Mouse (Mus musculus) testis, postnatal 14 days (tissue): ENCODE data around the gene Mgp.

ENCODE experiments used
- DNase-seq: peaks from one replicate; pipeline ENCODE4 v3.0.0; 2021; ENCODE audit warnings: low spot score

The Mgp gene

DNA sequence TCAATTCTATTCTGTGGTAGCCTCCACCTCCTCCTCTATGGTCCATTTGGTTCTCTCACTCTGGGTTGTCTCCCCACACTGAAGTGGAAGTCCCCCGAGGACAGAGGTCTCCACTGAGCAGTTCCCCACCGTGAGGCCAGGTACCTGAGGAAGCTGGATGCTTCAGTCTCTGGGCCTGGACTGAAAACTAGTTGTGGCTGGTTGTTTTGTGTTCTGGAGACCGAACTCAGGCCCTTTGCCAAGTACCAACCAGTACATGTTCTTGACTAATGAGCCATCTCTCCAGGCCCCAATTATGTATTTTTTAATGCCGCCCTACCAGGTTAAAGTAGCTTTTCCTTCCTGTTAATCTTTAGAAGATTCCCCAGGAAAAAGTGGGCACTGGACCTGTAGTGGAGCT, 23.3 kb downstream of the Mgp start:
- DNase-seq: no peak

DNA sequence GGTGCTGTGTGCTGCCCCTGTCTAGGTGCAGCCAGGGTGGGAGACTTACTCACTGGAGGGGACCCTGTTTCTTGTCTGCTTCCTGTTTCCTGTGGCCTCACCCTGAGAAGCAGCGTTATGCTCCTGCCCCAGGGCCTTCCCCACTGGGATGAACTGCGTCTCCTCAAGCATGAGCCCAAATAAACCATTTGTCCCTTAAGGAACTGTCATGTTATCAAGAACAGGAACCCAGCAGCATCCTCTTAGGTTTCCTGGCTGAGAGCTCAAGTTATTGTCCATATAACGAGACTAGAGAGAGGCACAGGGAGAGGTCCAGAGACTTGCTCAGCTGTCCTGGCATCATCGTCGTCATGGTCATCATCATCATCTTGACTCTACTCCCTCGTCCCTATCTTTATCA, 25.4 kb downstream of the Mgp start:
- no peak for DNase-seq

- DNase-seq: no peak
Measured at GRCm38 (mm10) chr6:136848971-136849370, 26.7 kb downstream of the Mgp start.

DNA sequence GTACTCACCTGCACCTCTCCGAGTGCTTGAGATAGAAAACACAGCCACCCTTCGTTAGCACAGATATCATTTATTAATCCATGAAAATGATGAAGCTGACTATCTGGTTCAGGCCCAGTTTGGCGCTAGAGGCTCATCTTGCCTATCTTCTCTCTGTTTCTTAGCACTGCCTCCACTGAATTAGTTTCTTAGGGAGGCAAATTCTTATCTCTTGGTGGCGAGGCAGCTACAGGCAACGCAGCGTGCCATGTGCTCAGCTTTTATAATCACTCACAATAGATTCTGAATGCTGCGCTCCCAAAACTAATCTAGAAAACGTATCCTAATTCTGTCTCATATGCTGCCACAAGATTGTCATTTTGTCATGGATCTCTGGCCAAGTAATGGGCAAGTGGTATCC, 27.2 kb downstream of the Mgp start:
- no peak for DNase-seq

GRCm38 (mm10) chr6:136847790-136848189, 27.8 kb downstream of the Mgp start:
- no peak for DNase-seq

DNA sequence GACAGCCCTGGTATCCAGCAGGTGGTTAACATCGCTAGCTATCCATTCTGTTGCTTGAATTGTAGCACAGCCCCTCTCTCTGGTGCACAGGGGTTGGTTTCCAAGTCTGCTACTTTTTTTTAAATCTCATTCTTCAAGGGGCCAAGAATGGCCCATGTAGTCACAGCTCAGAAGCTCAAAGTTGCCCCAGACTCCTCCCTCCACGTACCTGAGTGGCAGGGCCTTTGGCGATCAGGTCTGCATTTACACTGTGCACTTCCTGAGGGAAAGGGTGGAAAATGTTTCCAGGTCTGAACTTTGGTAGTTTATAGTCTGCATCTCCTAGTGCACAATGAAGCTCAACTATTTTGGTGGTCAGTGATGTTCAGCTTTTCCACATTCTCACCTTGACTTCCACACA, 28.4 kb downstream of the Mgp start:
- DNase-seq: no peak

DNA sequence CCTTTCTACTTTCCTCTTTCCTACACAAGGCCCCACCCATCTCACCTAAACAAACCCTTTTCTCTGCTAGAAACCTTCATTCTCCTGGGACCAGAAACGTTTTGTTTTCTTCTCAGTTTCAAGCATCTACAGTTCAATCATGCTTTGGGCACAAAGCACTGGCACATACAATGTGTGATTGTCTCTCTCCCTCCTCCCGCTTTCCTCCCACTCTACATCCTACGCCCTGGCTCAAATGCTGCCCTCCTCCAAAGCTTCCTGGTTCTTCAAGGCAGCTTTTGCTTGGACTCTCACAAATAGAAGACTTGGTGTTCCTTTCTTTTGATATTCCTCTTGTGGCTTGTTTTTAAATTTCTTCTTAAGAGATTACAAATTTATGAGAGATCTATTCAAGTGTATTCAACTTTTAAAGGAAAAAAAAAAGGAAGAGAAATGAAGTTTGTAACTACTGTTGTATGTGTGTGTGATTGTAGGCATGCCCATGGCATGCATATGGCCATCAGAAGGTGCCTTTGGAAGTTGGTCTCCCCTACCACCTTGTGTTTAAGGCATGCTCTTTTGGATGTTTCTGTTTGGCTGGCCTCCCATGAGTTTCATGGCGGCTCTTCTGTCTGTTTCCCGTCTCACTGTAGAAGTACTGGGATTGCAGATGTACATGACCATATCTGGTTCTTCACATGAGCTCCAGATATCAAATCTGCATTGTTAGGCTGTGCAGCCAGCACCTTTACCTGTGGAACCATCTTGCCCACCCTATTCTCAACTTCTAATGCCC, 29.7 kb downstream of the Mgp start:
- DNase-seq: peak; percentile 58

GRCm38 (mm10) chr6:136844903-136845302, 30.7 kb downstream of the Mgp start:
- no peak for DNase-seq

- DNase-seq: no peak
Measured at GRCm38 (mm10) chr6:136837323-136837722, 38.3 kb downstream of the Mgp start.

DNA sequence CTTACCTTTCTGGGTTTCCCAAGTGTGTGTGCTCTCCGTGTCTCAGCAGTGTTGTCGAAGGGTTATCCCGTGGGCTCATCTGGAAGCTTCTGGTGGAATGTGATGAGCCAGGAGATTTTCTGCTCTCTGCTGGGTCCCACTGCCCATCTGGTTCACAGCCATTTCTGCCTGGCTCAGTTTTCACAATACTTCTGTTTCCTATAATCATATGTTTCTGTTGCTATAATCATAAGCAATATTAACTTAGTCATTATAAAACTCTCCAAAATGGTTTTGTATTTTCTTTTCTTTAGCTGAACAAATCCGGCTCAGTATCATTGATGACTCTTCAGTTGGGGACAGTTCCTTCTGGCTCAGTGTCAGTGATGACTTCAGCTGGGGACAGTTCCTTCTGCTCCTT, 40.3 kb downstream of the Mgp start, which contains the start of gene Smco3:
Gene Smco3 (minus strand): TSS at position 101 of the 400 bp plus-strand sequence.
- no peak for DNase-seq

GRCm38 (mm10) chr6:136831712-136832111, 43.9 kb downstream of the Mgp start:
- DNase-seq: no peak

DNA sequence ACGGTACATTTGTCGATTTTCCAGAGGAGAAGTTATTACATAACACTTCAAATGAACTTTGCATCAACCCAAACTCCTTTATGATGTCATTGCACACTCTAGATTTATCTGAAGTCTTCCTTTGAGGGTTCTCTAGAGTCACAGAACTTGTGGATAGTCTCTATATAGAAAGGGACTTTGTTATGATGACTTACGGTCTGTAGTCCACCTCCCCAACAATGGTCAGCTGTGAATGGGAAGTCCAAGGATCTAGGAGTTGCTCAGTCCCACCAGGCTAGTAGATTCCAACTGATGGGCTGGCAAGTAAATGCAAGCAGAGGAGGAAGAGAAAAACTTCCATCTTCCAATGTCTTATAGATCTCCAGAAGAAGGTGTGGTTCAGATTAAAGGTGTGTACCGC, 46.9 kb downstream of the Mgp start:
- no peak for DNase-seq

DNA sequence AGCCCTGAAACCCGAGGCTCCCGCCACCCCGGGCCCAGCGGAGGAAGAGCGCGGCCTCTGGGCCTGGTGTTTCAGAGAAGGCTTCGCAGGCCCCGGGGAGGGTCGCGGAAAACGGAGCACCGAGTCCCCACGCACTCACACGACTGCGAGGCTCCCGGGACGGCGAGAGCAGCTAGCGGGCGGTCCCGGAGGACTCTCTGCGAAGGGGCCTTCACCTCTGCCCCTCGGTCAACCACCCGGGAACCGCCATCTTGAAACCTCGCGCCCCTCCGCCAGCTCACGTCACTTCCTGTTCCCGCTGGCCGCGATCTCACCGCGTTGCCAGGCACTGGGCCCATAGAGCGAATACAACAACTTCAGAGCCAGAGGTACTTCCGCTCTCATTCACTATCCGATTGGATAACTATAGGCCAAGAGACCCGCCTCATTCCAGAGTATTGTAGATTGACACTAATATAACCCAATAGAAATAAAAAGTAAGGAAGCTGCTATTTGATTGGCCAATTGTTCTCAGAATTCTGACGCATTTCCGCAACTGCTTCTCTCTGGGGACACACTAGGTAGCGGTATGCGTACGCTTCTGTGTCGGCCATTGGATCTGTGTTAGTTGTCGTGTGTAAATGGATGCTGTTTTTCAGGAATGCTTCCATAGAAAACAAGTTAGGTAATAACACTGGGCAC, 47.6 kb downstream of the Mgp start, which contains the start of gene Wbp11:
Gene Wbp11 (minus strand): TSS at position 353 of the 681 bp plus-strand sequence.
- peak; percentile 97 for DNase-seq

- no peak for DNase-seq
Measured at GRCm38 (mm10) chr6:136827516-136827880, 48.1 kb downstream of the Mgp start, which contains the start of gene BC049715. Gene BC049715, plus strand, starts transcription at chr6:136827626.

GRCm38 (mm10) chr6:136827116-136827515, 48.5 kb downstream of the Mgp start:
- DNase-seq: no peak

- no peak for DNase-seq
Measured at GRCm38 (mm10) chr6:136824987-136825386, 50.6 kb downstream of the Mgp start.
